ENCODE assay signal across 20 mouse cellular contexts in genomic region chr12:4299300-4299699, GRCm38 (mm10).
"Had no signal": no experiment of that assay in that cellular context is flagged by ENCODE, and none has a peak within 500 bp of the region (broad histone marks: within the 10 kb centered on the region; RNA-seq: fewer than 3 reads in every experiment).

No protein-coding gene starts in this region.

- H3K4me1 ChIP-seq: megakaryocyte, embryonic 14.5 days; midbrain, embryonic 12.5 days; neural tube, embryonic 13.5 days; neural tube, embryonic 15.5 days; stomach, embryonic 15.5 days had no signal

- H3K27ac ChIP-seq: midbrain, embryonic 12.5 days; neural tube, embryonic 13.5 days; neural tube, embryonic 15.5 days; stomach, embryonic 15.5 days; stomach, postnatal 0 days had no signal

- DNase-seq: lung, adult 18-20 months; lung, embryonic 14.5 days; lung, postnatal 10 days; lung, postnatal 4 days; midbrain, embryonic 14.5 days; retina, postnatal 1 day; right cerebral cortex, adult 18-20 months; right cerebral cortex, postnatal 25 days; right cerebral cortex, postnatal 4 days; spleen, adult 18-20 months; thymus, adult 2 months; thymus, postnatal 25 days had no signal

- H3K27me3 ChIP-seq: megakaryocyte, embryonic 14.5 days; midbrain, embryonic 12.5 days; neural tube, embryonic 13.5 days; neural tube, embryonic 15.5 days; stomach, embryonic 15.5 days had no signal

- H3K9ac ChIP-seq: lung, embryonic 14.5 days; midbrain, embryonic 12.5 days; neural tube, embryonic 13.5 days; neural tube, embryonic 15.5 days; stomach, embryonic 15.5 days had no signal

- H3K4me2 ChIP-seq: lung, embryonic 14.5 days; midbrain, embryonic 12.5 days; neural tube, embryonic 13.5 days; neural tube, embryonic 15.5 days; stomach, embryonic 15.5 days had no signal

- ATAC-seq: midbrain, embryonic 16.5 days had no signal

- H3K4me3 ChIP-seq: megakaryocyte, embryonic 14.5 days; midbrain, embryonic 12.5 days; myocyte; neural tube, embryonic 13.5 days; neural tube, embryonic 15.5 days; stomach, embryonic 15.5 days had no signal

- H3K9me3 ChIP-seq: megakaryocyte, embryonic 14.5 days; midbrain, embryonic 12.5 days; neural tube, embryonic 13.5 days; neural tube, embryonic 15.5 days; stomach, embryonic 15.5 days had no signal
